Mouse (Mus musculus) embryonic facial prominence, embryonic 10.5 days (tissue): ENCODE results near the gene Spon1. TPM values are rescaled to one million over a fixed set of nuclear protein-coding genes. Genes with fewer than 3 reads are reported as not detected.

ENCODE experiments used
- DNase-seq: peaks from one replicate; pipeline ENCODE4 v3.0.0-alpha.2; 2017; ENCODE audit warnings: low spot score
- H3K27ac ChIP-seq: fragments of 300-500 bp; sonication (generic); replicated peaks from 2 replicates; pipeline ENCODE4 v1.5.1; 2016; ENCODE audit warnings: mild to moderate bottlenecking
- H3K27me3 ChIP-seq: fragments of 300-500 bp; sonication (generic); replicated peaks from 2 replicates; pipeline ENCODE4 v1.6.1; 2016; ENCODE audit warnings: low read depth, mild to moderate bottlenecking; ENCODE audit not compliant: poor library complexity, severe bottlenecking
- H3K36me3 ChIP-seq: fragments of 300-500 bp; sonication (generic); replicated peaks from 2 replicates; pipeline ENCODE4 v1.6.1; 2016; ENCODE audit warnings: mild to moderate bottlenecking, moderate library complexity
- H3K4me1 ChIP-seq: fragments of 300-500 bp; sonication (generic); 2 replicates; pipeline ENCODE4 v1.6.1; 2016
- H3K4me3 ChIP-seq: fragments of 300-500 bp; sonication (generic); 2 replicates; pipeline ENCODE4 v1.5.1; 2016; ENCODE audit warnings: mild to moderate bottlenecking, moderate library complexity
- H3K9me3 ChIP-seq: fragments of 300-500 bp; sonication (generic); 2 replicates; pipeline ENCODE4 v1.6.1; 2016; ENCODE audit warnings: mild to moderate bottlenecking
- WGBS: fragments of 180-500 bp; shearing (Covaris S2); methylation state at CpG from one replicate; pipeline ENCODE4 v1.1.7; 2016; 5-methylcytosine and 5-hydroxymethylcytosine counted together
- polyA plus RNA-seq: library from polyadenylated mRNA; unstranded; fragments of >200 nt; fragmentation: Nextera tagmentation; extraction: Ambion mirVana; gene quantifications from 2 replicates; pipeline ENCODE4 v1.2.1, GENCODE M21; 2016

Spon1 gene
- polyA plus RNA-seq, 1 experiment from 2014 or later = 22.3 TPM

- no peaks in the 10 kb centered on the region for H3K36me3 ChIP-seq
- no peak overlapping the region for H3K4me3 ChIP-seq
- 87% methylated on average over 21 of the region's 21 CpGs for WGBS
- H3K27me3 ChIP-seq = no peaks in the 10 kb centered on the region
- no peak overlapping the region for H3K27ac ChIP-seq
- no peaks in the 10 kb centered on the region for H3K9me3 ChIP-seq
- H3K4me1 ChIP-seq = peaks cover 9% of the 10 kb centered on the region
- no peak for DNase-seq
These were observed 316.0 kb downstream of the Spon1 start for GRCm38 (mm10) chr7:114081633-114082420.

- Histone ChIP-seq H3K36me3 (no peaks in the 10 kb centered on the region), H3K27me3 (no peaks in the 10 kb centered on the region), H3K4me1 (peaks cover 22% of the 10 kb centered on the region), H3K27ac (no peak overlapping the region), H3K4me3 (no peak overlapping the region), H3K9me3 (no peaks in the 10 kb centered on the region)
- DNase-seq = no peak
- WGBS = 69% methylated on average over 2 of the region's 2 CpGs
These were observed 317.3 kb downstream of the Spon1 start for GRCm38 (mm10) chr7:114083088-114083487.

DNA sequence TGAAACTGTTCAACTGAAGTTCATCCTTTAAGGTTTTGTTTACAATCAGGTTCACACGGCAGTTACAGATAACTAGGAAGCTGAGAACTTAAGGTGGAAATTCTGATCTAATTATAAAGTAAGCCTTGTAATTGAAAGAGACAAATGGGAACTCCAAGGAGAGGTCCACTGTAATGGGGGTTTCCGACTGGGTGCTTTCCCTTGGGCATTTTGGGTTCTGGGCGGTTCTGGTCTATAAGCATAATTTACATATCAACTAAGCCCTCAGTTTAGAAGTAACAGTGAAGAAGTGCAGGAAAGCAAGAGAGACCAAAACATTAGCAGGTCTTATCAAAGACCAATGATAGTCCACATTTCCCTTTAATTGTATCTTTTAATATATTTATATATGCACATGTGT lies 318.0 kb downstream of the Spon1 start:
- Histone ChIP-seq H3K9me3 (no peaks in the 10 kb centered on the region), H3K27ac (no peak overlapping the region), H3K27me3 (no peaks in the 10 kb centered on the region), H3K4me3 (no peak overlapping the region), H3K4me1 (peaks cover 29% of the 10 kb centered on the region), H3K36me3 (no peaks in the 10 kb centered on the region)
- 79% methylated on average over 3 of the region's 3 CpGs for WGBS
- no peak for DNase-seq

DNA sequence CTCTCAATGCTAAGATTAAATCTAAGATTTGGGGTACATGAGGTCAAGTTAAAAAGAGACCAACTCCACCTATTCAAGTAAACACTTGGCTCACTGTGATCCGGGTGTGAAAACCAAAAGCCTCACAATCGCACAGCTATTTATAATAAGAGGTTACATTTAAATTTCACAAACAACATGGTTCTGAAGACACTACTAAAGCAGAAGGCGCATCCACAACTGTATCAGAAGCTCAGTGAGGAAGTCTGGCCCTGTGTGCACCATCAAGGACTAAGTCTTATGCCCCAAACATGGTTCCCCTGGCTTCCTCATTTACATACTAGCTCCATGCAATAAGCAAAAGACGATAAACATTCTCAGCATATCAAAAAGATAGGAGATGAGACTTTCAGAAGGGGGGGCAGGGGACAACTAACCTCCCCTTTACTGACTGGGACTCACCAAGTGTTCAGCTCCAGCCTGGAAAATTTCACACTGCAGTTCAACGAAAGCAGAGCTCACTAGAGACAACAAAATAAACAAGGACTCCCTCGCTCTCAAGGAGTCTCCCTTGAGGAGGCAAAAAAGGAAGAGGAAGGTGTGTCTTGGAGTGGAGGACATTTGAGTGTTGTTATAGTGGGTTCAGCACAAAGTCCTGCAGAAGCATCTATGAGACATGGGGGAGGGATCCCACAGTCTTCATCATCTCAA lies 320.4 kb downstream of the Spon1 start:
- no peak overlapping the region for H3K4me3 ChIP-seq
- H3K4me1 ChIP-seq = peaks cover 39% of the 10 kb centered on the region
- H3K9me3 ChIP-seq = no peaks in the 10 kb centered on the region
- DNase-seq = no peak
- 82% methylated on average over 6 of the region's 6 CpGs for WGBS
- H3K27me3 ChIP-seq = no peaks in the 10 kb centered on the region
- no peaks in the 10 kb centered on the region for H3K36me3 ChIP-seq
- no peak overlapping the region for H3K27ac ChIP-seq

DNA sequence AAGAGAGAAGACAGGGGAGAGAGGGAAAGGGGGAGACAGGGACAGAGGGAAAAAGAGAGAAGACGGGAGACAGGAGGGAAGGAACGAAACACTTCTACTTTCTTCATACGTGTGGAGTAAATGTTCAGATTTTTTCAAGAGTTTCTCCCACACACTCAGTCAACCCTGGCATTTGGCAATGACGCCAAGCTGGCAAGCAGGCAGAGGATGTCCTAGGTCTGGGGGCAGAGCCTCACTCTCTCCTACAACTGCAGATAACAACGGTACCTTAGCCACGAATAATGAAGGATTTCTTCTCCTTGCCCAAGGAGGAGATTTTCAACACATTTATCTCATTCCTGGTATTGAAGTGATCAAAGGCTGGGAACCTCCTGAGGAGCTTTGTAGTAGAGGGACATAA lies 321.5 kb downstream of the Spon1 start:
- H3K27me3 ChIP-seq = no peaks in the 10 kb centered on the region
- H3K4me1 ChIP-seq = peaks cover 43% of the 10 kb centered on the region
- H3K4me3 ChIP-seq = no peak overlapping the region
- no peaks in the 10 kb centered on the region for H3K9me3 ChIP-seq
- H3K27ac ChIP-seq = no peak overlapping the region
- 53% methylated on average over 6 of the region's 6 CpGs for WGBS
- no peaks in the 10 kb centered on the region for H3K36me3 ChIP-seq
- no peak for DNase-seq

DNA sequence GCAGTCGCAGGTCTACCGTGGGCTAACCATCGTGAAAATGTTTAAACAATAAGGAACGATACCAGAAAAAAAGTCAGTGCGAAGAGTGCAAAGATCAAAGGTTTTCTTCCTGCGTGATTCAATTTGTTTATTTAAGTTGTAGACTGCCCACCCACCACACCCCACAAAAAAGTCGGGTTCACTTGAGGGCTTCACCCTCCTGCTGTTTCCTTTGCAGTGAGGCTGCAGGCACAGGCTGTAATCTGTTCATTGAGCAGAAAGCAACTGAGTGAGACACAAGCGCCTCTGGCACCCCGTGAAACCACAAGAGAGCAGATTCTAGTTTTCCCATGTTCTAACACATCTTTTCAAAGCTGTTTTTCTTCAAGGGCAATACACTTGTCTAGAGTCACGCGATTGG lies 322.2 kb downstream of the Spon1 start:
- DNase-seq = no peak
- 27% methylated on average over 11 of the region's 11 CpGs for WGBS
- H3K9me3 ChIP-seq = no peaks in the 10 kb centered on the region
- H3K4me3 ChIP-seq = no peak overlapping the region
- no peak overlapping the region for H3K27ac ChIP-seq
- H3K27me3 ChIP-seq = no peaks in the 10 kb centered on the region
- H3K4me1 ChIP-seq = peaks cover 43% of the 10 kb centered on the region
- no peaks in the 10 kb centered on the region for H3K36me3 ChIP-seq

DNA sequence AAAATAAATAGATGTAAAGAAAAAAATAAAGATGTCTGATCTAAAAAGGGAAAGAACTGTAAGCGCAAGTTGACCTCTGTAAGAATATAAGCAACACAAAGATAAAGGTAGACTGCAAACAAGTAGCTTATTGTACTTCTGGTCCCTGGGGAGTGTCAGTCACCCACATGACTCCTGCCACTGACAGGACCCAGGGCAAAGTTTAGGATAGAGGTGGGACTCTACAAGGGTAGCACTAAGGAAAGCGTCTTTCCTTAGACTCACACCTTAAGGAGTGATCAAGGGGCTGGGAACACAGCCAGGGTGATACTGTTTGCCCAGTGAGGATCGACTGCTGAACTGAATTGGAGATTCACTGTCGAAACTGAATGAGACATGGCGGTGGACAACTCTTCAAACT lies 323.1 kb downstream of the Spon1 start:
- Histone ChIP-seq H3K36me3 (no peaks in the 10 kb centered on the region), H3K4me1 (peaks cover 43% of the 10 kb centered on the region), H3K9me3 (no peaks in the 10 kb centered on the region), H3K4me3 (no peak overlapping the region), H3K27ac (no peak overlapping the region), H3K27me3 (no peaks in the 10 kb centered on the region)
- DNase-seq = no peak
- WGBS = 58% methylated on average over 5 of the region's 5 CpGs

- Histone ChIP-seq H3K27me3 (no peaks in the 10 kb centered on the region), H3K4me1 (peaks cover 43% of the 10 kb centered on the region), H3K36me3 (no peaks in the 10 kb centered on the region), H3K27ac (no peak overlapping the region), H3K9me3 (no peaks in the 10 kb centered on the region), H3K4me3 (no peak overlapping the region)
- WGBS = 88% methylated on average over 3 of the region's 3 CpGs
- DNase-seq = no peak
These were observed 324.4 kb downstream of the Spon1 start for GRCm38 (mm10) chr7:114090231-114090630.

GRCm38 (mm10) chr7:114090892-114091545 lies 325.2 kb downstream of the Spon1 start:
- no peaks in the 10 kb centered on the region for H3K36me3 ChIP-seq
- H3K4me3 ChIP-seq = no peak overlapping the region
- no peak for DNase-seq
- H3K9me3 ChIP-seq = no peaks in the 10 kb centered on the region
- WGBS = 74% methylated on average over 10 of the region's 10 CpGs
- H3K27ac ChIP-seq = no peak overlapping the region
- H3K4me1 ChIP-seq = peaks cover 41% of the 10 kb centered on the region
- H3K27me3 ChIP-seq = no peaks in the 10 kb centered on the region
